Mouse (Mus musculus) midbrain, postnatal 0 days (tissue): ENCODE results near the gene Lta. TPM values are rescaled to one million over a fixed set of nuclear protein-coding genes. Genes with fewer than 3 reads are reported as not detected.

Experiments used
- ATAC-seq: fragments of 200-750 bp; cut with Nextera tagmentation; 2 replicates; pipeline ENCODE4 v1.8.0; 2017; ENCODE audit warnings: moderate number of reproducible peaks, mild to moderate bottlenecking, moderate TSS enrichment, moderate library complexity; ENCODE audit not compliant: low FRiP score
- DNase-seq: peaks from one replicate; pipeline ENCODE4 v3.0.0-alpha.2; 2015; ENCODE audit warnings: low spot score
- H3K27ac ChIP-seq: fragments of 300-500 bp; sonication (generic); 2 replicates; pipeline ENCODE4 v1.5.1; 2014; ENCODE audit warnings: low read depth, mild to moderate bottlenecking, low read length, mixed read lengths
- H3K27me3 ChIP-seq: fragments of 300-500 bp; sonication (generic); 2 replicates; pipeline ENCODE4 v1.6.1; 2014; ENCODE audit warnings: low read length, control low read depth, mixed read lengths; ENCODE audit not compliant: insufficient read depth
- H3K36me3 ChIP-seq: fragments of 300-500 bp; sonication (generic); 2 replicates; pipeline ENCODE4 v1.6.1; 2014; ENCODE audit warnings: low read length, control low read depth, mixed read lengths; ENCODE audit not compliant: insufficient read depth
- H3K4me1 ChIP-seq: fragments of 300-500 bp; sonication (generic); 2 replicates; pipeline ENCODE4 v1.6.1; 2014; ENCODE audit warnings: mild to moderate bottlenecking, control low read depth, antibody characterized with exemption, low read length, mixed read lengths; ENCODE audit not compliant: insufficient read depth
- H3K4me2 ChIP-seq: fragments of 300-500 bp; sonication (generic); 2 replicates; pipeline ENCODE4 v1.6.1; 2014; ENCODE audit warnings: low read depth, mild to moderate bottlenecking, low read length, mixed read lengths; ENCODE audit not compliant: poor library complexity, severe bottlenecking
- H3K4me3 ChIP-seq: fragments of 300-500 bp; sonication (generic); 2 replicates; pipeline ENCODE4 v1.5.1; 2014; ENCODE audit warnings: low read depth, mild to moderate bottlenecking, low read length, moderate library complexity
- H3K9ac ChIP-seq: fragments of 300-500 bp; sonication (generic); replicated peaks from 2 replicates; pipeline ENCODE4 v1.6.1; 2014; ENCODE audit warnings: mild to moderate bottlenecking, low read length, moderate library complexity, mixed read lengths; ENCODE audit not compliant: poor library complexity, severe bottlenecking
- H3K9me3 ChIP-seq: fragments of 300-500 bp; sonication (generic); 2 replicates; pipeline ENCODE4 v1.6.1; 2016; ENCODE audit warnings: low read length, control low read depth
- CTCF ChIP-seq: IDR thresholded peaks from 2 replicates; pipeline ENCODE4 v1.5.1; 2016; ENCODE audit warnings: antibody characterized with exemption, mild to moderate bottlenecking
- WGBS: fragments of 180-500 bp; shearing (Covaris S2); extraction: QIAGEN DNeasy Blood & Tissue Kit; methylation state at CpG from one replicate; pipeline ENCODE4 v1.1.7; 2014; 5-methylcytosine and 5-hydroxymethylcytosine counted together
- microRNA-seq: library from miRNA; unstranded; fragments of <30 nt; microRNA quantifications from one replicate; pipeline ENCODE4, GENCODE M21; 2016; ENCODE audit warnings: borderline number of aligned reads
- polyA plus RNA-seq: library from polyadenylated mRNA; unstranded; fragments of >200 nt; fragmentation: Nextera tagmentation; extraction: Ambion mirVana; gene quantifications from 2 replicates; pipeline ENCODE4 v1.2.1, GENCODE M21; 2015
- total RNA-seq: library from RNA; depleted of rRNA; stranded (reverse); fragments of >200 nt; gene quantifications from 2 replicates; pipeline ENCODE4 v1.2.3, GENCODE M21; 2014; rRNA removed

Gene Lta
- total and polyA plus RNA-seq, 2 experiments from 2014 or later = 0.49 to 0.98 TPM

DNA sequence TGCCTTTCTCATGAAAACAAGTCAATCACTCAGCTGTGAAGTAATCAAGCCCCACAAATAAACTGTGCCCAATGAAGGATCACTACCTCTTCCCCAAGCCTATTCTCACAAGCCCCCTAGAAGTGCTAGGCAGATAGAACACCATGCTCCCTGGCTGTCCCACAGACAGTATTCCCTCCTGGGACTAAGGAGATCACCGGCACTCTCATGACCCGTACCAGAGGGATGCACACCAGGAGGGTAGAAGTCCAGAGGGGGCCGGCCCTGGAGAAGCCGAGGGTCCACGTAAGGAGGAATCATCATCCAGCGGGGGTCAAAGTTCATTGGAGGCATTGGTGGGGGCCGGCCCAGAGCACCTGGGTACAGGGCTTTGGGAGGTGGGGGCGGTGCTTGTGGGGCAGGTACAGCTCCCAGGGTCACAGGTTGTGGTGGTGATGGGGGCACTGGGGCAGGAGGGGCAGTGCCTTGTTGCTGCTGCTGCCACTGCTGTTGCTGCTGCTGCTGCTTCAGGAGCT is 47.4 kb downstream of the Lta start:
- Histone ChIP-seq H3K9me3 (no peaks in the 10 kb centered on the region), H3K9ac (no peak overlapping the region), H3K27me3 (no peaks in the 10 kb centered on the region), H3K4me2 (no peak overlapping the region), H3K36me3 (peaks cover 94% of the 10 kb centered on the region), H3K4me3 (no peak overlapping the region), H3K4me1 (peaks cover 5% of the 10 kb centered on the region; the same call in 1 of the 2 replicates), H3K27ac (no peak overlapping the region)
- WGBS = 91% methylated on average over 8 of the region's 8 CpGs
- DNase-seq (no peak), ATAC-seq (no peak)
- no peak for TF ChIP-seq CTCF

DNA sequence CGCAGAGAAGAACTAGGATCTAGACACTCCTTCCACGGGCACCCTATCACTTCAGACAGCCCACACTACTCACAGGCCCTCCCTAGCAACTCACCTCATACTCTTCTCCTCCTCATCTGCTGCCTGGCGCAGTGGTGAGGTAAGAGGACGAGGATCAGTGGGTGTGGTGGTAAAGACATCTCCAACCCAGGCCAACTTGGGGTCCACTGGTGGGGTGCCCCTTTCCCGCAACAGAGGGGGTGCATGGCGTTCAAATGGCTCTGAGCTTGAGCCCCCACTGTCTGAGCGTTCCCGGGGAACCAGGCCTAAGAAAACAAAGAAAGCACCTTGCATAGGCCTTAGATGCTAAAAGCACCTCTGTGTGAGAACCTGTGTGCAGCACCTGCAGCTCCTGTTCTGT is 47.9 kb downstream of the Lta start:
- H3K27me3 ChIP-seq = no peaks in the 10 kb centered on the region
- no peak overlapping the region for H3K27ac ChIP-seq
- peaks cover 3% of the 10 kb centered on the region; the same call in 1 of the 2 replicates for H3K4me1 ChIP-seq
- ATAC-seq (no peak), DNase-seq (no peak)
- TF ChIP-seq CTCF = no peak
- 94% methylated on average over 8 of the region's 8 CpGs for WGBS
- H3K4me3 ChIP-seq = no peak overlapping the region
- no peaks in the 10 kb centered on the region for H3K9me3 ChIP-seq
- H3K36me3 ChIP-seq = peaks cover 99% of the 10 kb centered on the region
- H3K4me2 ChIP-seq = no peak overlapping the region
- H3K9ac ChIP-seq = no peak overlapping the region

DNA sequence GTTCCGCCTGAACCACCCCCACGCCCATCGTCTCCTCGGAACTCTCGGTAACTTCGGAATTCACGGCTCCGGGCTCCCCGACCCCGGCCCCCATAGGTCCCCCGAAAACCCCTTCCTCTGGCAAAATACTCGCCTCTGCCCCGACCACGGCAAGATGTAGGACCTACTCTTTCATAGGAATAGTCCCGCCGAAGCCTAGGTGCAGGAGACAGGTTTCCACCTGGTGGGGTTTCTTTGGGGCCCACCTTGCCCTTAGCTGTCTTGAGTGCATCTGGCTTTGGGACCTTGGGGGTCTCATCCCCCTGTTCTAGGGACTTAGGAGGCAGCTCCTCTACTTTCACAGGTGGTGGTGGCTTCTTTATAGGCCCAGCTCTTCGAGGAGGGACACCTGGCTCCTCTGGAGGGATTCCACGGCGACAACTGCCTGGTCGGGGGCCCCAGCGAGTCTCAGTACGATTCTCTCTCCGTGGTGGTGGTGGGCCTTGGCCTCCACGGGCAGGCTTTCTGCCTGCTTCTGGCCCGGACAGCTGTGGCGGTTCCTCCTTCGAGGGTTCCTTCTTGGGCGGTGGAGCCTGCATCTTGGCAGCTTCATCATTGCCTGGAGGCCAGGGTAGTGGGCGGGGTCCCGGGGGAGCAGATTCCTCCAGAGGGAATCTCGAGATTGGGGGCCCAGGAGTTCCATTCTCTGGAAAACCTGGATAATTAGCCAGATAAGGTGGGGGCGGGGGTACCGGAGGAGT is 48.5 kb downstream of the Lta start:
- no peak for DNase-seq
- 91% methylated on average over 33 of the region's 33 CpGs for WGBS
- Histone ChIP-seq H3K9ac (no peak overlapping the region), H3K4me1 (no peaks in the 10 kb centered on the region), H3K9me3 (no peaks in the 10 kb centered on the region), H3K4me2 (no peak overlapping the region), H3K4me3 (no peak overlapping the region), H3K36me3 (peaks cover 97% of the 10 kb centered on the region), H3K27ac (no peak overlapping the region), H3K27me3 (no peaks in the 10 kb centered on the region)
- ATAC-seq = no peak
- TF ChIP-seq CTCF = no peak

DNA sequence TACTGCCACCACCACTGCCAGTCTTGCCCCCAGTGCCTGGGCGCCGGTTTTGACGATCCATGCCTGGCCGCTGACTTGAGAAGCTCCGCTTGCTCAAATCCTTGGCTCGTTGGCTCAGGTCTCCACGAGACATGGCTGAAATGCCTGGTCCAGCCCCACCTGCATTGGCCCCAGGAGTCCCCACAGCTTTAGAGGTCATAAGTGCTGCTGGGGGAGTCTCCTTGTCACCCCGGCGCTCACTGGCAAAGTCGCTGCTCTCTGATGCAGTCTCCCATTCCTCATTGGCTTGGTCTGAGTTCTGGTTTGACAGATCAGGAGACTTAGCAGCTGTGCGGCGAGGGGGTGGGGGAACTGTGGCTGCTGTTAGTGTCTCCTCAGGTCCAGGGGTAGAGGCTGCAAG is 49.7 kb downstream of the Lta start:
- DNase-seq = no peak
- Histone ChIP-seq H3K4me3 (no peak overlapping the region), H3K4me2 (no peak overlapping the region), H3K9me3 (no peaks in the 10 kb centered on the region), H3K36me3 (peaks cover 93% of the 10 kb centered on the region), H3K27me3 (no peaks in the 10 kb centered on the region), H3K4me1 (no peaks in the 10 kb centered on the region), H3K27ac (no peak overlapping the region), H3K9ac (no peak overlapping the region)
- ATAC-seq = no peak
- TF ChIP-seq CTCF = no peak
- WGBS = 93% methylated on average over 12 of the region's 12 CpGs

DNA sequence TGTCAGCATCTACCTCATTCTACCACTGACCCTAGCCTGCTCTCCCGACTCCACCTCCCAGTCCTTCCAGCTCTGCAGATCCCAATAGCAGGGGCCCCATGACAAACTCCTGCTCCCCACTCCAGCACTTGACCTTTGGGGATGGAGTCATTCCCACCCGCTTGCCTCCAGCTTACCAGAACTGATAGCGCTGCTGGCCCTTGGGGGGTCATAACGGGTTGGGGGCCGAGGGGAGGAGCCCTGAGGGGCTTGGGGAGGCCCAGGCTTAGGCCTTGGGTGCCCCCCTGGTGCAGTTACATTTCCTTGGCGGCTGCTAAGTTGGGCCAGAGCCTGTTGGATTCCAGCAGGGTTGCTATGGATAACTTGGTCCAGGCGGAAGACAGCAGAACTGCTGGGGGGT is 50.5 kb downstream of the Lta start:
- TF ChIP-seq CTCF = no peak
- H3K27ac ChIP-seq = no peak overlapping the region
- 71% methylated on average over 7 of the region's 7 CpGs for WGBS

DNA sequence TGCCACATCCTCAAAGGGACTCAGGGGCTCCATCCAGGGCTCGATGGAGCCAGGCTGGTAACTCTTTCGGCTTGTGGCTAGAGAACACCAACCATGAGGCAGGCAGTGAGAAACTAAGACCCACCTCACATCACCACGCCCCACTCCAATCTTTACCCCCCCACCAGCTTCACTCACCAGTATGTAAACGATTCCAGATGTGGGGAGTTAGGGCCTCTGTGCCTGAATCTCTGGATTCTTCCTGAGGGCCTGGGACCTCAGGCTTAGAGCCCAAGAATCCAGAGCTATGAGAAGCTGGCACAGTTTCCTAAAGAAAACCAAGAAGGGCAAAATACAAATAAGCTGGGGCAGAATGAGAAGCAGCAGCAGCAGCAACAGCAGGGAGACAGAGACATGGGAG is 51.2 kb downstream of the Lta start:
- H3K4me1 ChIP-seq = no peaks in the 10 kb centered on the region
- H3K4me2 ChIP-seq = no peak overlapping the region
- TF ChIP-seq CTCF = no peak
- DNase-seq = no peak
- no peak overlapping the region for H3K9ac ChIP-seq
- no peak for ATAC-seq
- H3K9me3 ChIP-seq = no peaks in the 10 kb centered on the region
- peaks cover 93% of the 10 kb centered on the region for H3K36me3 ChIP-seq
- no peak overlapping the region for H3K4me3 ChIP-seq
- H3K27me3 ChIP-seq = no peaks in the 10 kb centered on the region
- 90% methylated on average over 4 of the region's 4 CpGs for WGBS
- no peak overlapping the region for H3K27ac ChIP-seq

More for the DNA sequence above, 50.5 kb downstream of the Lta start:
- Histone ChIP-seq H3K4me1 (no peaks in the 10 kb centered on the region), H3K9ac (no peak overlapping the region), H3K9me3 (no peaks in the 10 kb centered on the region), H3K36me3 (peaks cover 93% of the 10 kb centered on the region), H3K4me2 (no peak overlapping the region), H3K4me3 (no peak overlapping the region), H3K27me3 (no peaks in the 10 kb centered on the region)
- no peak for DNase-seq
- ATAC-seq = no peak

Small RNA genes within 50 kb of the gene (microRNA-seq; reads per million reads assigned to microRNA genes)
- gene Mir6973a (not detected), gene Mir6974 (not detected), gene Mir6975 (2.0 reads per million), gene Mir8094 (not detected)

Other genes starting within 250 kb of the Lta start
Only the 30 nearest of the 39 such genes appear.
- gene Sapcd1, start 177.3 kb downstream of the Lta start, total RNA-seq = 0.38 TPM in 1 of 2 replicates, not detected in the other
- gene Sapcd1, start 177.3 kb downstream of the Lta start, polyA plus RNA-seq = 1.5 and 1.6 TPM in 2 replicates
- 1.7 and 3.8 TPM in 2 replicates for gene Msh5, start 158.6 kb downstream of the Lta start, total RNA-seq
- 1.3 and 1.4 TPM in 2 replicates for gene Msh5, start 158.6 kb downstream of the Lta start, polyA plus RNA-seq
- gene Clic1, start 155.4 kb downstream of the Lta start, total RNA-seq = 28.0 and 33.4 TPM in 2 replicates
- gene Clic1, start 155.4 kb downstream of the Lta start, polyA plus RNA-seq = 40.0 and 41.9 TPM in 2 replicates
- gene Ddah2, start 146.3 kb downstream of the Lta start, total RNA-seq = 159 and 204 TPM in 2 replicates
- 210 and 213 TPM in 2 replicates for gene Ddah2, start 146.3 kb downstream of the Lta start, polyA plus RNA-seq
- 2.4 TPM in 1 of 2 replicates, not detected in the other for gene Ly6g6c, start 140.0 kb downstream of the Lta start, total RNA-seq
- gene Ly6g6c, start 140.0 kb downstream of the Lta start, polyA plus RNA-seq = not detected in 2 replicates
- not detected in 2 replicates for gene Mpig6b, start 139.2 kb downstream of the Lta start, total RNA-seq
- gene Mpig6b, start 139.2 kb downstream of the Lta start, polyA plus RNA-seq = not detected in 2 replicates
- not detected in 2 replicates for gene Ly6g6e, start 128.4 kb downstream of the Lta start, total RNA-seq
- gene Ly6g6e, start 128.4 kb downstream of the Lta start, polyA plus RNA-seq = 0.31 TPM in 1 of 2 replicates, not detected in the other
- 1.4 TPM in 1 of 2 replicates, not detected in the other for gene Ly6g6d, start 127.3 kb downstream of the Lta start, total RNA-seq
- 0.98 and 1.1 TPM in 2 replicates for gene Ly6g6d, start 127.3 kb downstream of the Lta start, polyA plus RNA-seq
- gene Ly6g6f, start 119.7 kb downstream of the Lta start, total RNA-seq = not detected in 2 replicates
- gene Ly6g6f, start 119.7 kb downstream of the Lta start, polyA plus RNA-seq = not detected in 2 replicates
- 98.9 and 151 TPM in 2 replicates for gene Abhd16a, start 116.1 kb downstream of the Lta start, total RNA-seq
- gene Abhd16a, start 116.1 kb downstream of the Lta start, polyA plus RNA-seq = 122 and 128 TPM in 2 replicates
- not detected in 2 replicates for gene Ly6g5c, start 97.1 kb downstream of the Lta start, total RNA-seq
- gene Ly6g5c, start 97.1 kb downstream of the Lta start, polyA plus RNA-seq = not detected in 2 replicates
- gene Ly6g5b, start 89.9 kb downstream of the Lta start, total RNA-seq = 0.99 and 3.7 TPM in 2 replicates
- 1.3 and 1.8 TPM in 2 replicates for gene Ly6g5b, start 89.9 kb downstream of the Lta start, polyA plus RNA-seq
- gene Gpank1, start 83.9 kb downstream of the Lta start, total RNA-seq = 11.7 and 17.0 TPM in 2 replicates
- gene Gpank1, start 83.9 kb downstream of the Lta start, polyA plus RNA-seq = 20.2 and 21.0 TPM in 2 replicates
- 245 and 287 TPM in 2 replicates for gene Csnk2b, start 83.3 kb downstream of the Lta start, total RNA-seq
- 325 and 332 TPM in 2 replicates for gene Csnk2b, start 83.3 kb downstream of the Lta start, polyA plus RNA-seq
- 10.7 and 28.0 TPM in 2 replicates for gene D17H6S53E, start 79.0 kb downstream of the Lta start, total RNA-seq
- 9.6 and 10.3 TPM in 2 replicates for gene D17H6S53E, start 79.0 kb downstream of the Lta start, polyA plus RNA-seq
- gene Apom, start 73.3 kb downstream of the Lta start, total RNA-seq = 0.44 TPM in 1 of 2 replicates, not detected in the other
- 0.22 TPM in 1 of 2 replicates, not detected in the other for gene Apom, start 73.3 kb downstream of the Lta start, polyA plus RNA-seq
- gene Bag6, start 70.2 kb downstream of the Lta start, total RNA-seq = 330 and 339 TPM in 2 replicates
- gene Bag6, start 70.2 kb downstream of the Lta start, polyA plus RNA-seq = 62.3 and 68.9 TPM in 2 replicates
- 193 and 230 TPM in 2 replicates for gene Prrc2a, start 40.5 kb downstream of the Lta start, total RNA-seq
- gene Prrc2a, start 40.5 kb downstream of the Lta start, polyA plus RNA-seq = 85.7 and 88.0 TPM in 2 replicates
- gene Aif1, start 29.3 kb downstream of the Lta start, total RNA-seq = 1.8 and 4.1 TPM in 2 replicates
- gene Aif1, start 29.3 kb downstream of the Lta start, polyA plus RNA-seq = 9.2 and 9.5 TPM in 2 replicates
- 5.9 and 26.7 TPM in 2 replicates for gene Lst1, start 16.9 kb downstream of the Lta start, total RNA-seq
- gene Lst1, start 16.9 kb downstream of the Lta start, polyA plus RNA-seq = 7.8 and 12.0 TPM in 2 replicates
- 1.4 and 2.1 TPM in 2 replicates for gene Ltb, start 10.9 kb downstream of the Lta start, total RNA-seq
- gene Ltb, start 10.9 kb downstream of the Lta start, polyA plus RNA-seq = 1.0 and 1.6 TPM in 2 replicates
- not detected in 2 replicates for gene Tnf, start 3.3 kb downstream of the Lta start, total RNA-seq
- 0.09 TPM in 1 of 2 replicates, not detected in the other for gene Tnf, start 3.3 kb downstream of the Lta start, polyA plus RNA-seq
- not detected in 2 replicates for gene Gm16181, start 15.5 kb upstream of the Lta start, total RNA-seq
- gene Gm16181, start 15.5 kb upstream of the Lta start, polyA plus RNA-seq = 0.33 TPM in 1 of 2 replicates, not detected in the other
- gene Atp6v1g2, start 28.3 kb upstream of the Lta start, total RNA-seq = 109 and 117 TPM in 2 replicates
- 210 and 232 TPM in 2 replicates for gene Atp6v1g2, start 28.3 kb upstream of the Lta start, polyA plus RNA-seq
- gene Nfkbil1, start 30.4 kb upstream of the Lta start, total RNA-seq = 17.0 and 18.5 TPM in 2 replicates
- gene Nfkbil1, start 30.4 kb upstream of the Lta start, polyA plus RNA-seq = 11.2 and 12.3 TPM in 2 replicates
- 261 and 288 TPM in 2 replicates for gene Ddx39b, start 36.4 kb upstream of the Lta start, total RNA-seq
- gene Ddx39b, start 36.4 kb upstream of the Lta start, polyA plus RNA-seq = 320 and 329 TPM in 2 replicates
- gene H2-D1, start 57.4 kb upstream of the Lta start, total RNA-seq = 75.4 and 78.0 TPM in 2 replicates
- gene H2-D1, start 57.4 kb upstream of the Lta start, polyA plus RNA-seq = 130 and 148 TPM in 2 replicates
- gene H2-Q1, start 115.1 kb upstream of the Lta start, total RNA-seq = 0.38 and 0.60 TPM in 2 replicates
- gene H2-Q1, start 115.1 kb upstream of the Lta start, polyA plus RNA-seq = 1.4 and 1.5 TPM in 2 replicates
- 20.9 and 21.7 TPM in 2 replicates for gene H2-Q2, start 136.9 kb upstream of the Lta start, total RNA-seq
- 21.1 and 22.5 TPM in 2 replicates for gene H2-Q2, start 136.9 kb upstream of the Lta start, polyA plus RNA-seq
- 1.4 and 4.0 TPM in 2 replicates for gene H2-Q4, start 174.3 kb upstream of the Lta start, total RNA-seq
- 0.79 and 1.0 TPM in 2 replicates for gene H2-Q4, start 174.3 kb upstream of the Lta start, polyA plus RNA-seq